Mouse (Mus musculus) limb, embryonic 15.5 days (tissue): ENCODE results near the gene Cyba. TPM values are rescaled to one million over a fixed set of nuclear protein-coding genes. Genes with fewer than 3 reads are reported as not detected.

ENCODE experiments used
- ATAC-seq: fragments of 200-750 bp; cut with Nextera tagmentation; 2 replicates; pipeline ENCODE4 v1.8.0; 2017; ENCODE audit warnings: low read depth, moderate TSS enrichment; ENCODE audit not compliant: insufficient number of reproducible peaks, low FRiP score, low TSS enrichment
- H3K27ac ChIP-seq: fragments of 300-500 bp; sonication (generic); 2 replicates; pipeline ENCODE4 v1.5.1; 2015; ENCODE audit warnings: moderate library complexity, mild to moderate bottlenecking, inconsistent platforms
- H3K27me3 ChIP-seq: fragments of 300-500 bp; sonication (generic); 2 replicates; pipeline ENCODE4 v1.6.1; 2015; ENCODE audit warnings: inconsistent platforms
- H3K36me3 ChIP-seq: fragments of 300-500 bp; sonication (generic); 2 replicates; pipeline ENCODE4 v1.6.1; 2015; ENCODE audit warnings: inconsistent platforms
- H3K4me1 ChIP-seq: fragments of 300-500 bp; sonication (generic); 2 replicates; pipeline ENCODE4 v1.6.1; 2015; ENCODE audit warnings: inconsistent platforms
- H3K4me2 ChIP-seq: fragments of 300-500 bp; sonication (generic); 2 replicates; pipeline ENCODE4 v1.6.1; 2015; ENCODE audit warnings: mild to moderate bottlenecking, inconsistent platforms
- H3K4me3 ChIP-seq: fragments of 300-500 bp; sonication (generic); 2 replicates; pipeline ENCODE4 v1.5.1; 2015; ENCODE audit warnings: mild to moderate bottlenecking, inconsistent platforms
- H3K9ac ChIP-seq: fragments of 300-500 bp; sonication (generic); 2 replicates; pipeline ENCODE4 v1.6.1; 2015; ENCODE audit warnings: inconsistent platforms
- H3K9me3 ChIP-seq: fragments of 300-500 bp; sonication (generic); 2 replicates; pipeline ENCODE4 v1.6.1; 2016; ENCODE audit warnings: inconsistent platforms
- WGBS: fragments of 180-500 bp; shearing (Covaris S2); methylation state at CpG from one replicate; pipeline ENCODE4 v1.1.7; 2015; 5-methylcytosine and 5-hydroxymethylcytosine counted together
- polyA plus RNA-seq: library from polyadenylated mRNA; unstranded; fragments of >200 nt; fragmentation: Nextera tagmentation; extraction: Ambion mirVana; gene quantifications from 2 replicates; pipeline ENCODE4 v1.2.1, GENCODE M21; 2015

The Cyba gene
- polyA plus RNA-seq, 1 experiment from 2014 or later, result 183 TPM

DNA sequence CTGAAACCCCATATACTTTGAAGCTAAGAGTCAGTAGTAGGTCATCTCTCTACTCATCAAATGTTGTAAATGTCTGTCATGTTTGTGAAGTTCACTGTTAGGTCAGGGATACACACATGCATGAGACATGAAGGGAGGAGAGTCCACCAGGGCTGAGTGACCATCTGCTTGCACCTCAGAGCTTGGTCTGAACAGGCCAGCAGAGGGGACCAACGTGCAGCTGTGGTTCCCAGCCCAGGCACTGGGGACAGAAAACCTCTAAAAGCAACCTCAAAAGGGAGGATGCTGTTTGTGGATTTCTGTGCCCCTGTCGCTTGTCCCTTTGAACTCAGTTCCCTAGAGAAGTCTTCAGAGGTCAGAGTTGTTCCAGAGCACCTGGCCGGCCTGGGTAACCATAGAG is 12.5 kb upstream of the Cyba start:
- H3K9ac ChIP-seq, result no peak overlapping the region
- H3K9me3 ChIP-seq, result no peaks in the 10 kb centered on the region
- no peak for ATAC-seq
- WGBS, result 54% methylated on average over 3 of the region's 3 CpGs
- H3K27ac ChIP-seq, result 0 out of 2 replicates have a peak overlapping the region, but pooled peaks have one; percentile 18
- no peak overlapping the region for H3K4me2 ChIP-seq
- H3K27me3 ChIP-seq, result no peaks in the 10 kb centered on the region
- H3K4me1 ChIP-seq, result peaks cover 28% of the 10 kb centered on the region
- 0 out of 2 replicates have a peak, but pooled peaks cover under 1% of the 10 kb centered on the region for H3K36me3 ChIP-seq
- no peak overlapping the region for H3K4me3 ChIP-seq

DNA sequence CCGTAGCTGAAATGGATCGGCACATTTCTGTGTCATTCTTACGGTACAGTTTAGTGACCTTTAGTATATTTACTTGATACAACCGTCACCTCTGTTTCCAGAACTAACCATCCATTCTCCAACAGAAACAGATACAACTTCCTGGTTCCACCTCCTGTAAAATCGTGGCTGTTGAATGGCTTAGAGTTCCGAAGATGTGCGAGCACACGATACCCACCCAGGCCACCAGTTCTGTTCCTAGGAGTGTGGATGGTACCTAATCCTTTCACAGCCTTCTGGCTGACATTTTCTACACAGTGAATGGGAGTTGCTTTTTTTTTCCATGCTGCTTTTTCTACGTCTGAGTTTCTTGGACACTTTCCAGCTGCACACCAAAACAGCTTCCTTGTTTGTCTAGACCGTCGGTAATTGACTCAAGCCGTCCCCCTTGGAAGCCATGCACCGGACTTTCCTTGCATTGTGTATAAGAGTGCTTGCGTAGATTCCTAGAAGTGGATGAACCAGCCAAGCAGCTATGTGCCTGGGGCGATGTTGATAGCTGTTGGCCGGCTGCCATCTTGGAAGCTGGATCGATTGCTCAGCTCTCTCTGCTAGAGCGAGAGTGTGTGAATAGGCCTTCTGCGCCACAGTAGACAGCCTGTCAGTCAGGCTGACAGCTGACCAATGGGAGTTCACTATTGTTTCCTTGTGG is 11.5 kb upstream of the Cyba start:
- WGBS, result 4% methylated on average over 19 of the region's 19 CpGs
- Histone ChIP-seq H3K4me3 (peak overlapping the region; percentile 74), H3K4me1 (peaks cover 28% of the 10 kb centered on the region), H3K27ac (peak overlapping the region; percentile 95), H3K4me2 (peak overlapping the region; percentile 98), H3K9me3 (no peaks in the 10 kb centered on the region), H3K27me3 (no peaks in the 10 kb centered on the region), H3K36me3 (peaks cover 9% of the 10 kb centered on the region; the same call in 1 of the 2 replicates), H3K9ac (peak overlapping the region; percentile 68)
- 0 out of 2 replicates have a peak, but pooled peaks have one; percentile 36 for ATAC-seq

DNA sequence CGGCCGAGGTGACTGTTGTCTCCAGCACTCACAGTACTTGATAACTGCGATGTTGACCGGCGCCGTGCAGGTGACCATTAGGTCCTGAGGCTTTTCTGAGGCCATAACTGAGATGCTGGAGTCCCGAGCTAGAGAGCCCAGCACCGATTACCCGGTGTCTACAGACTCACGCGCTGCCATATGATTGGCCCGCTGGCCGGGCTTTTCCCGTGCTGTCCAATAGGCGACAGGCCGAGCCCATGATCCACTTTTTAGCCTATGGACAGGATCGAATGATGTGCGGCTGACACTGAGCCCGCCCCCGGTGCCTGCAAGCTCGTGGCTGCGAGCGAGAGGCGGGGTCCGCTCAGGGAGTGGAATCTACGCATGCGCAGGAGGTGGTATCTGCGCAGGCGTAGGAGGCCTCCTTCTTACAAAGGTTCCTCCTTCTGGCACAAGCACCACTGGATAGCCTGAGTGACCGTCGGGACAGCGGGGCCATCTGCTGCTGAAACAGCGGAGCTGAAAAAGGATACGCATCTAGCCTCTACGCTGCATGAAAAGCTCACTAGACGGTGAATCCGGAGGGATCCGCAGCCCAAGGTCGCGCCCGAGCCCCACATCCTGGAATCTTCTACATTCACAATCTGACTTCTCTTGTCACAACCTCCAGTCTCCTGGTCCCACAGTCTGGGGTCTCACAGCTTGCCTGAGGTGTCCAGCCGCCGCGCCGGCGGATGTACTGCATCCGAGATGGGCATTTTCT is 10.7 kb upstream of the Cyba start, which contains the start of gene Mvd:
Gene Mvd, minus strand, starts transcription at position 161 of the 745 bp plus-strand sequence.
- ATAC-seq, result peak; percentile 99
- H3K27ac ChIP-seq, result peak within 1 kb of the TSS; percentile 95
- no peaks in the 10 kb centered on the region for H3K9me3 ChIP-seq
- H3K36me3 ChIP-seq, result peaks cover 13% of the 10 kb centered on the region; the same call in 1 of the 2 replicates
- H3K4me3 ChIP-seq, result peak within 1 kb of the TSS; percentile 74
- no peaks in the 10 kb centered on the region for H3K27me3 ChIP-seq
- under 1% methylated on average over 47 of the region's 47 CpGs for WGBS
- peak within 1 kb of the TSS; percentile 68 for H3K9ac ChIP-seq
- H3K4me1 ChIP-seq, result peaks cover 28% of the 10 kb centered on the region
- peak within 1 kb of the TSS; percentile 98 for H3K4me2 ChIP-seq

- Histone ChIP-seq H3K27me3 (no peaks in the 10 kb centered on the region), H3K36me3 (peaks cover 20% of the 10 kb centered on the region), H3K4me1 (peaks cover 31% of the 10 kb centered on the region), H3K9ac (peak overlapping the region; percentile 55), H3K4me3 (peak overlapping the region; percentile 74), H3K4me2 (peak overlapping the region; percentile 98), H3K9me3 (no peaks in the 10 kb centered on the region), H3K27ac (peak overlapping the region; percentile 75)
- WGBS, result under 1% methylated on average over 12 of the region's 12 CpGs
- no peak for ATAC-seq
These were observed 10.1 kb upstream of the Cyba start for GRCm38 (mm10) chr8:122442781-122443180.

- Histone ChIP-seq H3K27me3 (no peaks in the 10 kb centered on the region), H3K4me1 (peaks cover 31% of the 10 kb centered on the region), H3K36me3 (peaks cover 24% of the 10 kb centered on the region), H3K4me2 (peak overlapping the region; percentile 98), H3K27ac (peak overlapping the region; percentile 75; the same call in 1 of the 2 replicates), H3K9me3 (no peaks in the 10 kb centered on the region), H3K4me3 (peak overlapping the region; percentile 74), H3K9ac (peak overlapping the region; percentile 55)
- ATAC-seq, result no peak
- 18% methylated on average over 7 of the region's 7 CpGs for WGBS
These were observed 9.6 kb upstream of the Cyba start for GRCm38 (mm10) chr8:122442356-122442755.

GRCm38 (mm10) chr8:122441326-122441725 is 8.6 kb upstream of the Cyba start:
- no peak for ATAC-seq

DNA sequence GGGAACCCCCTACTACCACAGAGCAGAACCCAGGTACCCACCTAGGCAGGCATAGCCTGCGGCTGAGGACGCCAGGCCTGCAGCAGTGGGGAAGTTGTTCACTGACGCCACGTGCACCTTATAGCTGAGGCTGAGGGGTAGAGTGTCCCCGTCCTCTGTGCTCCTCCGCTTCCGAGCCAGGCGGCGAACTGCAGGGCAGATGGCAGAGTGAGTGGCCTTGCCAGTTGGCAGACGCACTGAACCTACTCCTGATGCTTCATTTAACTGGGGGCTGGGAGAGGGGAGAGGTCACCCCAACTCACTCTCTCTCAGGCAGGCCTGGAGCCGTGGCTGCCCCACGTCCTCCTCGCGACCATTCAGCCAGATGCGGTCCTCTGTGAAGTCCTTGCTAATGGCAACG is 6.6 kb upstream of the Cyba start:
- H3K27me3 ChIP-seq, result no peaks in the 10 kb centered on the region
- H3K36me3 ChIP-seq, result peaks cover 50% of the 10 kb centered on the region
- H3K9ac ChIP-seq, result no peak overlapping the region
- no peak overlapping the region for H3K4me2 ChIP-seq
- ATAC-seq, result no peak
- H3K4me3 ChIP-seq, result no peak overlapping the region
- H3K9me3 ChIP-seq, result no peaks in the 10 kb centered on the region
- WGBS, result 96% methylated on average over 16 of the region's 16 CpGs
- peaks cover 16% of the 10 kb centered on the region for H3K4me1 ChIP-seq
- H3K27ac ChIP-seq, result no peak overlapping the region

More at GRCm38 (mm10) chr8:122441326-122441725, 8.6 kb upstream of the Cyba start:
- 96% methylated on average over 1 of the region's 1 CpGs for WGBS
- Histone ChIP-seq H3K9me3 (no peaks in the 10 kb centered on the region), H3K27me3 (no peaks in the 10 kb centered on the region), H3K4me1 (peaks cover 31% of the 10 kb centered on the region), H3K36me3 (peaks cover 34% of the 10 kb centered on the region), H3K9ac (no peak overlapping the region), H3K4me3 (no peak overlapping the region), H3K4me2 (no peak overlapping the region), H3K27ac (no peak overlapping the region)

- no peak overlapping the region for H3K9ac ChIP-seq
- 86% methylated on average over 13 of the region's 13 CpGs for WGBS
- H3K4me2 ChIP-seq, result no peak overlapping the region
- no peak for ATAC-seq
- no peaks in the 10 kb centered on the region for H3K27me3 ChIP-seq
- H3K27ac ChIP-seq, result peak overlapping the region; percentile 17; the same call in 1 of the 2 replicates
- peaks cover 57% of the 10 kb centered on the region for H3K36me3 ChIP-seq
- H3K4me1 ChIP-seq, result peaks cover 19% of the 10 kb centered on the region
- H3K9me3 ChIP-seq, result no peaks in the 10 kb centered on the region
- H3K4me3 ChIP-seq, result no peak overlapping the region
These were observed 5.1 kb upstream of the Cyba start for GRCm38 (mm10) chr8:122437708-122438331.

GRCm38 (mm10) chr8:122436586-122437125 is 3.9 kb upstream of the Cyba start:
- Histone ChIP-seq H3K27ac (no peak overlapping the region), H3K27me3 (no peaks in the 10 kb centered on the region), H3K9me3 (no peaks in the 10 kb centered on the region), H3K9ac (no peak overlapping the region), H3K4me3 (no peak overlapping the region), H3K36me3 (peaks cover 57% of the 10 kb centered on the region), H3K4me2 (no peak overlapping the region), H3K4me1 (peaks cover 20% of the 10 kb centered on the region)
- no peak for ATAC-seq
- WGBS, result 86% methylated on average over 20 of the region's 20 CpGs

DNA sequence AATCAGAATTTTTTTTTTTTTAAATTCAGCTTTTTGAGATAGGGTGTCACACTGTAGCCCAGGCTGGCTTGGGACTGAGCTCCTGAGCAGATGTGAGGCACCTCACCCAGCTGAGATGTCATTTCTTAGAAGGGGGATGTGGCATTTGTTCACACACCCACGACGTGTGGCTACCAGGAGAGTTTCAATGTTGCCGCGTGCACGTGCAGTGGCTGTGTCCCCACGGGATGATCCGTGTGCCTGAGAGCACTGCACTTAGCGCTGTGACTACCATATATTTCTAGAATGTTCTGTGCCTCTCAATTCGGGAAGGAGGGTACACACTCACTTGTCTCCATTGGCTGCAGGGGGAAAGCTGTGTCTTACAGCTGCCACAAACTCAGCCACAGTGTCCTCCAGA is 3.4 kb upstream of the Cyba start:
- Histone ChIP-seq H3K4me3 (no peak overlapping the region), H3K4me2 (no peak overlapping the region), H3K27ac (no peak overlapping the region), H3K9ac (no peak overlapping the region), H3K27me3 (no peaks in the 10 kb centered on the region), H3K4me1 (peaks cover 25% of the 10 kb centered on the region), H3K36me3 (peaks cover 57% of the 10 kb centered on the region), H3K9me3 (no peaks in the 10 kb centered on the region)
- no peak for ATAC-seq
- WGBS, result 93% methylated on average over 9 of the region's 9 CpGs

GRCm38 (mm10) chr8:122435375-122435774 is 2.6 kb upstream of the Cyba start:
- no peak overlapping the region for H3K4me2 ChIP-seq
- no peak for ATAC-seq
- no peak overlapping the region for H3K4me3 ChIP-seq
- no peaks in the 10 kb centered on the region for H3K9me3 ChIP-seq
- peaks cover 57% of the 10 kb centered on the region for H3K36me3 ChIP-seq
- no peak overlapping the region for H3K9ac ChIP-seq
- no peak overlapping the region for H3K27ac ChIP-seq
- no peaks in the 10 kb centered on the region for H3K27me3 ChIP-seq
- WGBS, result 93% methylated on average over 6 of the region's 6 CpGs
- H3K4me1 ChIP-seq, result peaks cover 30% of the 10 kb centered on the region
